Mouse (Mus musculus) intestine, embryonic 14.5 days (tissue): ENCODE data around the gene Col20a1. TPM values are rescaled to one million over a fixed set of nuclear protein-coding genes. Genes with fewer than 3 reads are reported as not detected.

ENCODE experiments used
- ATAC-seq: fragments of 200-750 bp; cut with Nextera tagmentation; replicated peaks from 2 replicates; pipeline ENCODE4 v1.8.0; 2017; ENCODE audit warnings: low read depth, moderate number of reproducible peaks, moderate TSS enrichment, moderate library complexity; ENCODE audit not compliant: low FRiP score, low TSS enrichment
- DNase-seq: peaks from one replicate; pipeline ENCODE4 v3.0.0-alpha.2; 2018; ENCODE audit warnings: low spot score
- H3K27ac ChIP-seq: fragments of 300-500 bp; sonication (generic); 2 replicates; pipeline ENCODE4 v1.5.1; 2014; ENCODE audit warnings: low read depth, mild to moderate bottlenecking, control low read depth
- H3K27me3 ChIP-seq: fragments of 300-500 bp; sonication (generic); replicated peaks from 2 replicates; pipeline ENCODE4 v1.6.1; 2014; ENCODE audit warnings: low read length, control low read depth; ENCODE audit not compliant: control insufficient read depth, insufficient read depth
- H3K36me3 ChIP-seq: fragments of 300-500 bp; sonication (generic); 2 replicates; pipeline ENCODE4 v1.6.1; 2014; ENCODE audit warnings: low read length, control low read depth; ENCODE audit not compliant: control insufficient read depth, insufficient read depth
- H3K4me1 ChIP-seq: fragments of 300-500 bp; sonication (generic); replicated peaks from 2 replicates; pipeline ENCODE4 v1.6.1; 2014; ENCODE audit warnings: low read length, control low read depth, mixed read lengths; ENCODE audit not compliant: control insufficient read depth, insufficient read depth
- H3K4me2 ChIP-seq: fragments of 300-500 bp; sonication (generic); 2 replicates; pipeline ENCODE4 v1.6.1; 2014; ENCODE audit warnings: low read length
- H3K4me3 ChIP-seq: fragments of 300-500 bp; sonication (generic); 2 replicates; pipeline ENCODE4 v1.5.1; 2014; ENCODE audit warnings: low read depth, low read length, control low read depth, mixed read lengths
- H3K9ac ChIP-seq: fragments of 300-500 bp; sonication (generic); 2 replicates; pipeline ENCODE4 v1.6.1; 2014; ENCODE audit warnings: mild to moderate bottlenecking, low read length
- H3K9me3 ChIP-seq: fragments of 300-500 bp; sonication (generic); 2 replicates; pipeline ENCODE4 v1.6.1; 2016; ENCODE audit warnings: low read length, control low read depth; ENCODE audit not compliant: control insufficient read depth
- WGBS: fragments of 180-500 bp; shearing (Covaris S2); extraction: QIAGEN DNeasy Blood & Tissue Kit; methylation state at CpG from one replicate; pipeline ENCODE4 v1.1.7; 2014; 5-methylcytosine and 5-hydroxymethylcytosine counted together
- polyA plus RNA-seq: library from polyadenylated mRNA; unstranded; fragments of >200 nt; fragmentation: Nextera tagmentation; extraction: Ambion mirVana; gene quantifications from 2 replicates; pipeline ENCODE4 v1.2.1, GENCODE M21; 2014

Gene Col20a1
- polyA plus RNA-seq, 1 experiment from 2014 or later, result 0.24 TPM

GRCm38 (mm10) chr2:180960187-180960586, 26.1 kb upstream of the Col20a1 start:
- Histone ChIP-seq H3K4me1 (0 out of 2 replicates have a peak, but pooled peaks cover 8% of the 10 kb centered on the region), H3K27ac (no peak overlapping the region), H3K4me2 (no peak overlapping the region), H3K27me3 (no peaks in the 10 kb centered on the region), H3K9me3 (no peaks in the 10 kb centered on the region), H3K36me3 (no peaks in the 10 kb centered on the region), H3K4me3 (no peak overlapping the region), H3K9ac (no peak overlapping the region)
- ATAC-seq (no peak), DNase-seq (no peak)
- 42% methylated on average over 3 of the region's 3 CpGs for WGBS

GRCm38 (mm10) chr2:180962616-180963308, 23.6 kb upstream of the Col20a1 start:
- Histone ChIP-seq H3K27ac (peak overlapping the region; percentile 58; the same call in 1 of the 2 replicates), H3K4me1 (peaks cover 3% of the 10 kb centered on the region), H3K4me2 (no peak overlapping the region), H3K9ac (no peak overlapping the region), H3K36me3 (no peaks in the 10 kb centered on the region), H3K9me3 (no peaks in the 10 kb centered on the region), H3K27me3 (no peaks in the 10 kb centered on the region), H3K4me3 (no peak overlapping the region)
- peak; percentile 72 for ATAC-seq
- WGBS, result 65% methylated on average over 2 of the region's 2 CpGs
- no peak for DNase-seq

- Histone ChIP-seq H3K27ac (no peak overlapping the region), H3K27me3 (no peaks in the 10 kb centered on the region), H3K4me3 (no peak overlapping the region), H3K4me2 (no peak overlapping the region), H3K4me1 (peaks cover 13% of the 10 kb centered on the region), H3K36me3 (no peaks in the 10 kb centered on the region), H3K9me3 (no peaks in the 10 kb centered on the region), H3K9ac (no peak overlapping the region)
- DNase-seq, result peak; percentile 86
- WGBS, result 5% methylated on average over 5 of the region's 5 CpGs
- ATAC-seq, result no peak
Observed at GRCm38 (mm10) chr2:180963956-180964355, 22.4 kb upstream of the Col20a1 start.

- WGBS, result 11% methylated on average over 14 of the region's 14 CpGs
- Histone ChIP-seq H3K27me3 (no peaks in the 10 kb centered on the region), H3K4me1 (peaks cover 15% of the 10 kb centered on the region), H3K9me3 (no peaks in the 10 kb centered on the region), H3K4me2 (peak overlapping the region; percentile 79), H3K9ac (peak overlapping the region; percentile 90), H3K36me3 (peaks cover 17% of the 10 kb centered on the region), H3K27ac (peak overlapping the region; percentile 82), H3K4me3 (peak overlapping the region; percentile 84)
- no peak for ATAC-seq
- DNase-seq, result no peak
Observed at GRCm38 (mm10) chr2:180966092-180966882, 20.0 kb upstream of the Col20a1 start.

DNA sequence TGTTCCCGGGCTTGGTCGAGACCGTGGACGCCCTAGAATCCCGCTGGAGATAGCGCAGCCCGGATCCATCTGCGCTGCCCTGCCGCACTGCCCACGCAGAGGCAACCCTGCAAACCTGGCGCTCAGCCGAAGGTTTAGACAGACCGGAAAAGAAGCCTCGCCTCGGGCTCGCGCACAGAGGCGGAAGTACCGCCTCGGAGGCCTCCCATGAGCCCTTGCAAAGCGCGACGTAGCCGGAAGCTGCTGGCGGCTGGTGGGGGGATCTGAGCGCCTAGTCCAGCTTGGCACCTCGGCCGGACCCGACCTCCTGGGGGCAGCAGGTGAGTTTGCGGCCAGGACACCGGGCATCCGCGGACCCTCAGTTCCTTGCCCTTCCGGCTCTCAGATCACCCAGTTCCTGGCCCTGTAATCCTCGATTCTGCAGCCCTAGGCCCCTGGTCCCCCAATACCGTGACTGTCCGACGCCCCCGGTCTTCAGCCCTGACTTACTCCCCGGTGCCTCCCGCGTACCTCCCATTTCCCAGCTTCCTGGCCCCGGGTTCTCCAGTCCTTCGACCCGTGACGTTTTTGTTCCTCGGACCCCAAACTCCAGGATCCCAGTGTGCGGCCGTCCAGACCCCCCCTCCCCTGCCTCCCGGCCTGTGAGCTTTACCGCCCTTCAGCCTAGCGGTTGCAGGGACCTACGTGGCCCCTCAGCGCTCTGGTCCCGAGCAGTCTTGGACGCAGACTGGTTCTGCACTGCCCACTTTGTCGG, 19.1 kb upstream of the Col20a1 start, which contains the start of gene Arfgap1:
TSS of gene Arfgap1 (plus strand) at position 216 of the 754 bp plus-strand sequence.
- peaks cover 26% of the 10 kb centered on the region for H3K36me3 ChIP-seq
- H3K4me3 ChIP-seq, result peak within 1 kb of the TSS; percentile 84
- WGBS, result under 1% methylated on average over 57 of the region's 57 CpGs
- no peaks in the 10 kb centered on the region for H3K9me3 ChIP-seq
- peak within 1 kb of the TSS; percentile 82 for H3K27ac ChIP-seq
- H3K9ac ChIP-seq, result peak within 1 kb of the TSS; percentile 90
- ATAC-seq, result peak; percentile 80
- H3K4me2 ChIP-seq, result peak within 1 kb of the TSS; percentile 79
- peak; percentile 91 for DNase-seq
- H3K4me1 ChIP-seq, result peaks cover 15% of the 10 kb centered on the region
- no peaks in the 10 kb centered on the region for H3K27me3 ChIP-seq

- Histone ChIP-seq H3K36me3 (peaks cover 66% of the 10 kb centered on the region), H3K27ac (no peak overlapping the region)
- 76% methylated on average over 6 of the region's 6 CpGs for WGBS
Observed at GRCm38 (mm10) chr2:180981133-180981532, 5.2 kb upstream of the Col20a1 start.

DNA sequence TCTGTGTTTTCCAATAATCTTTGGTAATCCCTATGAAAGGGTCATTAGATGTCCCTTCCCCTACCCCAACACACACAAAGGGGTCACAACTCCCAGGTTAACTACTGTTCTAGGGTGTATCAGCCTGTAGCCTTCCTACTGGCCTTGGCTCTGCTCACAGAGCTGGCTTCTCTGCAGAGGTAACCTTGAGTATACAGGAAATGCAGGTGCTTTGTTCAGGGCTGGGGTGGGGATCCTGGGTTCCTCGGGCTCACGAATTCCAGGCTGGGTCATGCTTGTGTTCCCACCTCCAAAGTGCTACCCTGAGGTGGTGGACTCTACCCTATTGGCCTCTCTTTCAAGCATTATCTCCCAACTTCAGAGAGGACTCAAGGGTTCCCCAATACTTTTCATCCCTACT, 700 bp upstream of the Col20a1 start:
- DNase-seq (no peak), ATAC-seq (no peak)
- peaks cover 22% of the 10 kb centered on the region for H3K36me3 ChIP-seq
- 83% methylated on average over 2 of the region's 2 CpGs for whole genome bisulfite sequencing
- no peak overlapping the region for H3K27ac ChIP-seq
- H3K9me3 ChIP-seq, result no peaks in the 10 kb centered on the region
- no peaks in the 10 kb centered on the region for H3K27me3 ChIP-seq
- H3K4me1 ChIP-seq, result no peaks in the 10 kb centered on the region
- no peak overlapping the region for H3K9ac ChIP-seq
- H3K4me2 ChIP-seq, result no peak overlapping the region
- no peak overlapping the region for H3K4me3 ChIP-seq

More at GRCm38 (mm10) chr2:180981133-180981532, 5.2 kb upstream of the Col20a1 start:
- no peak overlapping the region for H3K9ac ChIP-seq
- ATAC-seq, result no peak
- no peaks in the 10 kb centered on the region for H3K9me3 ChIP-seq
- no peak overlapping the region for H3K4me3 ChIP-seq
- no peaks in the 10 kb centered on the region for H3K4me1 ChIP-seq
- no peak overlapping the region for H3K4me2 ChIP-seq
- DNase-seq, result no peak
- no peaks in the 10 kb centered on the region for H3K27me3 ChIP-seq

DNA sequence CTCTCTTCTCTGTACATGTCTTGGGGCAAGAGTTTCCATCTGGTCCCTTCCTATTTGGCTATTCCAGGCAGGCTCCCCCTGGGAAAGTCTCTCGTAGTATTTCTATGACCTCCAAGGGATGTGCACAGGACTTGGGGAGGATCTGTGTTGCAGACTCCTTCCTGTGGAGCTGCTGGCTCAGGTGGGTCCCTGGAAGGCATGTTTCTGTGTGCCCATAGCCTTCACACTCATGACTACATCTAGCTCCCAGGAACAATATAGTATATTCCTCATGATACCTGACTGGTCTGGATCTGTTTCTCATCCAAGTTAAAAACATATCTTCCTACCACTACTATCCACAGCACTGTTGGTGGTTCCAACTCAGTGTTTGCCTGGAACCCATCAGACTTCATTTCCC, 666 bp downstream of the Col20a1 start:
- Histone ChIP-seq H3K27ac (no peak overlapping the region), H3K4me2 (no peak overlapping the region), H3K27me3 (no peaks in the 10 kb centered on the region), H3K4me1 (no peaks in the 10 kb centered on the region), H3K9ac (no peak overlapping the region), H3K9me3 (no peaks in the 10 kb centered on the region), H3K36me3 (peaks cover 8% of the 10 kb centered on the region), H3K4me3 (no peak overlapping the region)
- ATAC-seq (no peak), DNase-seq (no peak)
- WGBS, result 71% methylated on average over 1 of the region's 1 CpGs
